Mouse (Mus musculus): ENCODE results near the gene Ppm1e.

GRCm38 (mm10) chr11:87404876-87405275 lies 46.1 kb upstream of the Ppm1e start, which contains the start of the genes Rad51c and Tex14:
- TF ChIP-seq CTCF (conservative IDR thresholded peaks at IDR 0.05; ENCODE audit: insufficient read depth, insufficient read length, low read depth, low read length) (no peak), POLR2A (IDR thresholded peaks at IDR 0.05; ENCODE audit: low read depth, low read length) (no peak)
